ENCODE assay signal across 9 mouse cellular contexts in genomic region chr12:57825754-57826153, GRCm38 (mm10).
A peak's percentile ranks its signal among the peaks of the same experiment; 100 is the strongest.
DNase-seq lines count a peak whose midpoint lies in the region; ATAC-seq and TF ChIP-seq lines count a peak whose summit lies in the region.
"Had no signal": no experiment of that assay in that cellular context is flagged by ENCODE, and none has a peak within 500 bp of the region (broad histone marks: within the 10 kb centered on the region; RNA-seq: fewer than 3 reads in every experiment).

No protein-coding gene starts in this region.

- TF ChIP-seq CTCF in forebrain, postnatal 0 days (IDR thresholded peaks at IDR 0.05; ENCODE audit: low read depth), result peak; percentile 88

- no peak for ATAC-seq in heart, embryonic 12.5 days (ENCODE audit: insufficient number of reproducible peaks, low FRiP score)
- ATAC-seq in forebrain, postnatal 0 days, result peak; percentile 45
- ATAC-seq in kidney, embryonic 16.5 days (ENCODE audit: low FRiP score, low TSS enrichment), result no peak

- H3K36me3 ChIP-seq in heart, embryonic 12.5 days, result no peaks in the 10 kb centered on the region
- H3K36me3 ChIP-seq in forebrain, postnatal 0 days (ENCODE audit: insufficient read depth), result no peaks in the 10 kb centered on the region
- H3K36me3 ChIP-seq in kidney, embryonic 16.5 days (ENCODE audit: insufficient read depth, low read length), result no peaks in the 10 kb centered on the region
- H3K36me3 ChIP-seq: limb, embryonic 13.5 days had no signal

- DNase-seq in heart, postnatal 4 days, result peak; percentile 6
- DNase-seq in 3134 (ENCODE audit: extremely low read depth, insufficient read length, low spot score), result peak; percentile 1
- DNase-seq in MEL-GATA-1-ER (ENCODE audit: extremely low read depth, low read depth), result peak; percentile 44
- DNase-seq in forebrain, postnatal 0 days, result peak; percentile 91
- DNase-seq in retina, adult 2 months (ENCODE audit: low read depth, low spot score), result peak; percentile 39
- DNase-seq in yolk sac, embryonic 10.5 days (ENCODE audit: low spot score), result no peak

- H3K4me1 ChIP-seq in heart, embryonic 12.5 days (replicated peaks), result no peaks in the 10 kb centered on the region
- H3K4me1 ChIP-seq in forebrain, postnatal 0 days (ENCODE audit: insufficient read depth), result no peaks in the 10 kb centered on the region
- H3K4me1 ChIP-seq in kidney, embryonic 16.5 days (ENCODE audit: insufficient read depth, low read length), result no peaks in the 10 kb centered on the region
- H3K4me1 ChIP-seq: limb, embryonic 13.5 days had no signal

- no peak overlapping the region for H3K9ac ChIP-seq in heart, embryonic 12.5 days
- no peak overlapping the region for H3K9ac ChIP-seq in forebrain, postnatal 0 days
- H3K9ac ChIP-seq in kidney, embryonic 16.5 days (replicated peaks; ENCODE audit: low read length), result no peak overlapping the region
- H3K9ac ChIP-seq: limb, embryonic 13.5 days had no signal

- no peak overlapping the region for H3K4me3 ChIP-seq in heart, embryonic 12.5 days
- no peak overlapping the region for H3K4me3 ChIP-seq in forebrain, postnatal 0 days (ENCODE audit: low read depth, low read length)
- H3K4me3 ChIP-seq in kidney, embryonic 16.5 days (ENCODE audit: low read length), result no peak overlapping the region
- H3K4me3 ChIP-seq: limb, embryonic 13.5 days had no signal

- H3K27ac ChIP-seq in heart, embryonic 12.5 days (ENCODE audit: poor library complexity, severe bottlenecking), result no peak overlapping the region
- no peak overlapping the region for H3K27ac ChIP-seq in forebrain, postnatal 0 days (ENCODE audit: low read depth, low read length)
- no peak overlapping the region for H3K27ac ChIP-seq in kidney, embryonic 16.5 days (ENCODE audit: low read length)
- H3K27ac ChIP-seq: limb, embryonic 13.5 days had no signal

- WGBS in heart, embryonic 12.5 days, result 11% methylated on average over 3 of the region's 3 CpGs
- 8% methylated on average over 3 of the region's 3 CpGs for WGBS in forebrain, postnatal 0 days
- 15% methylated on average over 3 of the region's 3 CpGs for WGBS in kidney, embryonic 16.5 days

- no peaks in the 10 kb centered on the region for H3K9me3 ChIP-seq in heart, embryonic 12.5 days (replicated peaks)
- no peaks in the 10 kb centered on the region for H3K9me3 ChIP-seq in forebrain, postnatal 0 days (ENCODE audit: low read length)
- H3K9me3 ChIP-seq in kidney, embryonic 16.5 days (ENCODE audit: low read length), result no peaks in the 10 kb centered on the region
- H3K9me3 ChIP-seq: limb, embryonic 13.5 days had no signal

- no peak overlapping the region for H3K4me2 ChIP-seq in heart, embryonic 12.5 days
- no peak overlapping the region for H3K4me2 ChIP-seq in forebrain, postnatal 0 days (ENCODE audit: low read depth)
- H3K4me2 ChIP-seq in kidney, embryonic 16.5 days (replicated peaks; ENCODE audit: low read depth, low read length), result no peak overlapping the region
- H3K4me2 ChIP-seq: limb, embryonic 13.5 days had no signal

- H3K27me3 ChIP-seq in heart, embryonic 12.5 days (replicated peaks), result no peaks in the 10 kb centered on the region
- no peaks in the 10 kb centered on the region for H3K27me3 ChIP-seq in forebrain, postnatal 0 days (ENCODE audit: insufficient read depth, low read length)
- no peaks in the 10 kb centered on the region for H3K27me3 ChIP-seq in kidney, embryonic 16.5 days (ENCODE audit: insufficient read depth, low read length)
- H3K27me3 ChIP-seq: limb, embryonic 13.5 days had no signal
